Mouse (Mus musculus): ENCODE measurements around the gene Bst2.

Gene Bst2

DNA sequence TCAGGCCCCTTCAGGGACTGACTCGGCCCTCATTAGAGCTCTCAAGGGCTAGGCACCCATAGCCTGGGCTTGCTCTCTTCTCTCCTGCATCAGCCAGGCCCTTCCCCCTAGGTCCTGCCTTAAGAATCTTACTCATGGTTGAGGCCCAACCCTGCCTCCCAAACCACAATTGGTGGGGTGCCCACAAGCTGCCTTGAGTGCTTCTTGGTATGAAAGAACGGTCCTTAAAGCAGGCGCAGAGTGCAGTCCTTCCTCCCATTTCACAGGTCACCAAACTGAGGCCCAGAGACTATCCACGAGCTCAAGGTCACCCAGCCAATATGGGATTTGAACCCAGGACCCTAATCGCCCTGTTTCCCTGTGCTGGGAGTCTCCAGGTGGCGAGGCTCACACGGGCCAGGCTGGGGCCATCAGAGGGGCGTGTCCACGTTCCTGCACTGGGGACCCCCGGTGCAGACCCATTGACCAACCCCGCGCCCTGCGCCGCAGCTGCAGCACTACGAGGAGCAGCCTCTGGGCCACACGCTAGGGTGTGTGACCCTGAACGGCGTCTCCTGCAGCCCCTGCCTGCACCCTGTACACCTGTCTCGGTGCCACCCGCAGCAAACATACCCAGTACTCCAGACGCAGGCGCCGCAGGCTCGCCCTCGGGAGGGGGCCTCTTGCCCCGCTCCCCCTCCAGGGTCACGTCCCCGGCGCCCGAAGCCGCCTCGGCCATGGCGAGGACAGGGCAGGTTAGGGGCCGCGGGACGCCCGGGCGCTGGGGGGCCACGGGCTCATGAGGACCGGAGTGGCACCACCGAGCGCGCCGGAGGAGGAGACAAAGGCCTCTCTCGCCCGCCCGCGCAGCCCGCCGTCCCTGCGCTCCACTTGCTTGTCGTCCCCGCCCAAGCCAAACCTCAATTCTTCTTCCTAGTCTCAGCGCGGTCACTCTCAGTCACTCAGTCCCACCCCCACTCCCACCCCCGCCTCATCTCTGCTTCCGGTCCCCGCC, 51.8 kb downstream of the Bst2 start, which contains the start of gene Ano8:
Gene Ano8 (minus strand): TSS at position 822 of the 994 bp plus-strand sequence.
- DNase-seq (ENCODE audit: low read depth): no peak

GRCm38 (mm10) chr8:71484736-71485135, 52.5 kb downstream of the Bst2 start:
- no peak for DNase-seq (ENCODE audit: low read depth)
